Mouse (Mus musculus) urinary bladder, postnatal 14 days (tissue): ENCODE data around the gene Olfr1143.

ENCODE experiments used
- DNase-seq: peaks from one replicate; pipeline ENCODE4 v3.0.0; 2021; ENCODE audit warnings: low spot score

The Olfr1143 gene

DNA sequence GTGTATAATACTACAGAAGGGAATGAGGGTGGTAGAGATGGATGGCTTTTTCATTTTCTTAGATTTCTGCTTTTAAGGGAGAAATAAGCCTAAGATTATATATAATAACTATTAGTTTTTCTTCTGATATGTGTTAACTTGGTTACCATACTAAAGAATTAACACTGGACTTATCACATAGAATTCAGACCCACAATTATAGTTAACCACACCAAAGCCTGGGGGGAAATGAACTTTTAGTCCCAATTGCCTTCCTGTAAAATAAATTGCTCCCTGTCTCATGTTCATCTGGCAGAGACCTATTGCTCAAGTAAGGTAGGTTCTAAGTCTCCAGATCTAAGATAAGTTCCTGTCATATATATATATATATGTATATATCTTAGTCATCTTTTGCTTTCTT lies at the start of gene Olfr1143:
Gene Olfr1143, plus strand, starts transcription at position 301 of the 400 bp plus-strand sequence.
- DNase-seq: no peak

- DNase-seq: no peak
These were observed 46.5 kb upstream of the Olfr1143 start, which contains the start of gene Olfr1141 for GRCm38 (mm10) chr2:87753891-87754290. Olfr1141 (minus strand) TSS chr2:87753991.

DNA sequence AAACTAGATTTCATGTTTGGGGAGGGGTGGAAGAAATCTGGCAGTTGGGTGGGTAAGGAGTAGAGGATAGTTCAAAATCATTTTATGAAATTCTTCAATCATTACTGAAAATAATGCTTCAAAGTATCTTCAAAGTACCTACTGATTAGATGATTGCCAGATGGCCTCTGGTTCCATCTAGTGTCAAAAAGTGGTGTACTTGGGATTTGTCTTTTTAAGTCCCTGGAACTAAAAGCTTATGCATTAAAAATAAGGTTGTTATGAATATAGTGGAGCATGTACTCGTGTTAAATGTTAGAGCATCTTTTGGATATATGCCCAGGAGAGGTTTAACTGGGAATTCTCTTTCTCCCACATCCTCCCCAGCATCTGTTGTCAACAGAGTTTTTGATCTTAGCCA lies 24.2 kb upstream of the Olfr1143 start:
- DNase-seq: no peak

GRCm38 (mm10) chr2:87779183-87779582 lies 21.2 kb upstream of the Olfr1143 start, which contains the start of gene Olfr152:
Olfr152 (plus strand) TSS chr2:87779483.
- DNase-seq: no peak

GRCm38 (mm10) chr2:87809522-87809921 lies 9.1 kb downstream of the Olfr1143 start, which contains the start of gene Olfr1145:
Olfr1145 (plus strand) TSS chr2:87809822.
- no peak for DNase-seq

GRCm38 (mm10) chr2:87830233-87830632 lies 29.8 kb downstream of the Olfr1143 start, which contains the start of gene Olfr1148:
Olfr1148 (plus strand) TSS chr2:87830533.
- DNase-seq: no peak

- no peak for DNase-seq
These were observed 43.3 kb downstream of the Olfr1143 start, which contains the start of gene Olfr1150-ps1 for GRCm38 (mm10) chr2:87843693-87844092. Olfr1150-ps1 (plus strand) TSS chr2:87843993.
